Comparison of ENCODE assay signal across 23 mouse cellular contexts in genomic region chr10:17650997-17651750, GRCm38 (mm10).
DNase-seq lines count a peak whose midpoint lies in the region; ATAC-seq and TF ChIP-seq lines count a peak whose summit lies in the region.
"Had no signal": no experiment of that assay in that cellular context is flagged by ENCODE, and none has a peak within 500 bp of the region (broad histone marks: within the 10 kb centered on the region; RNA-seq: fewer than 3 reads in every experiment).

No protein-coding gene starts in this region.

- no peak for TF ChIP-seq POLR2A in liver, adult 2 months (IDR thresholded peaks at IDR 0.05; ENCODE audit: extremely low read depth, insufficient read depth, low read length)

- H3K9me3 ChIP-seq in heart, embryonic 12.5 days (replicated peaks), result no peaks in the 10 kb centered on the region
- H3K9me3 ChIP-seq in liver, embryonic 15.5 days (replicated peaks), result no peaks in the 10 kb centered on the region
- H3K9me3 ChIP-seq in stomach, postnatal 0 days (ENCODE audit: control insufficient read depth, low read length), result no peaks in the 10 kb centered on the region
- no peaks in the 10 kb centered on the region for H3K9me3 ChIP-seq in forebrain, embryonic 12.5 days
- H3K9me3 ChIP-seq: embryonic facial prominence, embryonic 12.5 days; limb, embryonic 13.5 days; midbrain, embryonic 12.5 days; neural tube, embryonic 12.5 days had no signal

- H3K4me3 ChIP-seq in heart, embryonic 12.5 days, result no peak overlapping the region
- no peak overlapping the region for H3K4me3 ChIP-seq in liver, adult 2 months (ENCODE audit: insufficient read depth, low read depth, low read length)
- H3K4me3 ChIP-seq in liver, embryonic 15.5 days (replicated peaks), result no peak overlapping the region
- no peak overlapping the region for H3K4me3 ChIP-seq in stomach, postnatal 0 days (ENCODE audit: low read depth, low read length)
- no peak overlapping the region for H3K4me3 ChIP-seq in forebrain, embryonic 12.5 days (replicated peaks)
- H3K4me3 ChIP-seq: embryonic facial prominence, embryonic 12.5 days; erythroblast, embryonic 14.5 days; layer of hippocampus, adult 2 months; limb, embryonic 13.5 days; midbrain, embryonic 12.5 days; neural tube, embryonic 12.5 days had no signal

- H3K4me1 ChIP-seq in heart, embryonic 12.5 days (replicated peaks), result peaks cover 34% of the 10 kb centered on the region
- H3K4me1 ChIP-seq in liver, adult 2 months (ENCODE audit: control insufficient read depth, insufficient read depth, low read length), result peaks cover 12% of the 10 kb centered on the region
- H3K4me1 ChIP-seq in liver, embryonic 15.5 days (replicated peaks), result peaks cover 21% of the 10 kb centered on the region
- H3K4me1 ChIP-seq in stomach, postnatal 0 days (replicated peaks; ENCODE audit: control insufficient read depth, insufficient read depth), result no peaks in the 10 kb centered on the region
- H3K4me1 ChIP-seq in forebrain, embryonic 12.5 days, result peaks cover 9% of the 10 kb centered on the region

- TF ChIP-seq CTCF in liver, adult 2 months (IDR thresholded peaks at IDR 0.05; ENCODE audit: low read depth, low read length), result no peak
- TF ChIP-seq CTCF in stomach, postnatal 0 days (IDR thresholded peaks at IDR 0.05; ENCODE audit: low read depth), result no peak

- peak overlapping the region; percentile 11; the same call in 1 of the 2 replicates for H3K27ac ChIP-seq in heart, embryonic 12.5 days (ENCODE audit: poor library complexity, severe bottlenecking)
- H3K27ac ChIP-seq in liver, adult 2 months (replicated peaks; ENCODE audit: insufficient read depth, low read depth, low read length), result peak overlapping the region; percentile 71
- peak overlapping the region; percentile 42; the same call in 1 of the 2 replicates for H3K27ac ChIP-seq in liver, embryonic 15.5 days (replicated peaks)
- H3K27ac ChIP-seq in stomach, postnatal 0 days (replicated peaks), result peak overlapping the region; percentile 58; the same call in 1 of the 2 replicates
- no peak overlapping the region for H3K27ac ChIP-seq in forebrain, embryonic 12.5 days
- H3K27ac ChIP-seq: embryonic facial prominence, embryonic 12.5 days; hindbrain, embryonic 14.5 days; layer of hippocampus, adult 2 months; limb, embryonic 13.5 days; midbrain, embryonic 12.5 days; neural tube, embryonic 12.5 days had no signal

- 54% methylated on average over 6 of the region's 6 CpGs for WGBS in heart, embryonic 12.5 days
- WGBS in liver, adult 2 months, result 24% methylated on average over 6 of the region's 6 CpGs
- 48% methylated on average over 6 of the region's 6 CpGs for WGBS in liver, embryonic 15.5 days (ENCODE audit: insufficient replicate concordance)
- 63% methylated on average over 6 of the region's 6 CpGs for WGBS in stomach, postnatal 0 days
- 88% methylated on average over 6 of the region's 6 CpGs for WGBS in forebrain, embryonic 12.5 days

- intact Hi-C loops in heart, postnatal 14 days (cut with DNase I), result no loop called here

- ATAC-seq in heart, embryonic 12.5 days (ENCODE audit: insufficient number of reproducible peaks, low FRiP score), result no peak
- peak; percentile 65; the same call in 1 of the 2 replicates for ATAC-seq in liver, embryonic 15.5 days (ENCODE audit: insufficient read depth)
- peak; percentile 84 for ATAC-seq in stomach, postnatal 0 days (ENCODE audit: low FRiP score, low TSS enrichment)
- no peak for ATAC-seq in forebrain, embryonic 12.5 days (ENCODE audit: low FRiP score)
- ATAC-seq: forebrain, embryonic 14.5 days had no signal

- DNase-seq in heart, postnatal 14 days, result no peak
- DNase-seq in liver, adult 2 months (ENCODE audit: extremely low read depth, low read depth, low spot score), result peak; percentile 78
- no peak for DNase-seq in liver
- DNase-seq in stomach, postnatal 0 days (ENCODE audit: low spot score), result peak; percentile 45
- no peak for DNase-seq in adrenal gland, postnatal 36 days
- DNase-seq: cerebellum, adult 9-10 months; gastrocnemius, postnatal 36 days; kidney, adult 11 months; layer of hippocampus, postnatal 36 days; right cerebral cortex, postnatal 4 days; thymus, adult 2 months had no signal

- H3K9ac ChIP-seq in heart, embryonic 12.5 days, result no peak overlapping the region
- H3K9ac ChIP-seq in liver, adult 2 months (ENCODE audit: low read depth, low read length), result no peak overlapping the region
- H3K9ac ChIP-seq in liver, embryonic 15.5 days, result no peak overlapping the region
- no peak overlapping the region for H3K9ac ChIP-seq in stomach, postnatal 0 days (ENCODE audit: low read length)
- no peak overlapping the region for H3K9ac ChIP-seq in forebrain, embryonic 12.5 days
- H3K9ac ChIP-seq: embryonic facial prominence, embryonic 12.5 days; hindbrain, embryonic 14.5 days; limb, embryonic 13.5 days; midbrain, embryonic 12.5 days; neural tube, embryonic 12.5 days had no signal

- H3K27me3 ChIP-seq in heart, embryonic 12.5 days (replicated peaks), result no peaks in the 10 kb centered on the region
- no peaks in the 10 kb centered on the region for H3K27me3 ChIP-seq in liver, adult 2 months (ENCODE audit: control insufficient read depth, insufficient read depth, low read length)
- H3K27me3 ChIP-seq in liver, embryonic 15.5 days, result 0 out of 2 replicates have a peak, but pooled peaks cover 4% of the 10 kb centered on the region
- H3K27me3 ChIP-seq in stomach, postnatal 0 days (ENCODE audit: control insufficient read depth, insufficient read depth, low read length), result no peaks in the 10 kb centered on the region
- H3K27me3 ChIP-seq in forebrain, embryonic 12.5 days, result no peaks in the 10 kb centered on the region
- H3K27me3 ChIP-seq: CH12.LX; embryonic facial prominence, embryonic 12.5 days; limb, embryonic 13.5 days; midbrain, embryonic 12.5 days; neural tube, embryonic 12.5 days had no signal

- no peaks in the 10 kb centered on the region for H3K79me2 ChIP-seq in liver, adult 2 months (ENCODE audit: control insufficient read depth, insufficient read depth, low read length)

- no peaks in the 10 kb centered on the region for H3K36me3 ChIP-seq in heart, embryonic 12.5 days
- H3K36me3 ChIP-seq in liver, adult 2 months (ENCODE audit: control insufficient read depth, insufficient read depth, low read length), result no peaks in the 10 kb centered on the region
- H3K36me3 ChIP-seq in liver, embryonic 15.5 days (replicated peaks), result no peaks in the 10 kb centered on the region
- H3K36me3 ChIP-seq in stomach, postnatal 0 days (ENCODE audit: control insufficient read depth, insufficient read depth, low read length), result no peaks in the 10 kb centered on the region
- no peaks in the 10 kb centered on the region for H3K36me3 ChIP-seq in forebrain, embryonic 12.5 days (replicated peaks)
- H3K36me3 ChIP-seq: embryonic facial prominence, embryonic 12.5 days; limb, embryonic 13.5 days; midbrain, embryonic 12.5 days; neural tube, embryonic 12.5 days had no signal

- TF ChIP-seq EP300 in stomach, postnatal 0 days (optimal IDR thresholded peaks at IDR 0.05), result no peak

- H3K4me2 ChIP-seq in heart, embryonic 12.5 days, result no peak overlapping the region
- no peak overlapping the region for H3K4me2 ChIP-seq in liver, embryonic 15.5 days
- no peak overlapping the region for H3K4me2 ChIP-seq in stomach, postnatal 0 days (replicated peaks; ENCODE audit: low read depth)
- no peak overlapping the region for H3K4me2 ChIP-seq in forebrain, embryonic 12.5 days
- H3K4me2 ChIP-seq: embryonic facial prominence, embryonic 12.5 days; hindbrain, embryonic 14.5 days; limb, embryonic 13.5 days; midbrain, embryonic 12.5 days; neural tube, embryonic 12.5 days had no signal

Comparison
In these comparisons a context has a peak if more than half of its experiments do, and no peak if none do; other contexts are left out.
1. DNase-seq: peak in liver, adult 2 months (single experiment) and stomach, postnatal 0 days (single experiment); none in heart, postnatal 14 days (0 of 2), liver (single experiment) and adrenal gland, postnatal 36 days (0 of 2).
2. ATAC-seq: peak in liver, embryonic 15.5 days (single experiment) and stomach, postnatal 0 days (single experiment); none in heart, embryonic 12.5 days (single experiment) and forebrain, embryonic 12.5 days (single experiment).